Mouse (Mus musculus): Measurements from ENCODE around the gene Unc45a. TPM values are rescaled to one million over a fixed set of nuclear protein-coding genes. Genes with fewer than 3 reads are reported as not detected.

Gene Unc45a
- total and polyA plus RNA-seq, 2 experiments from 2014 or later: 47.8 to 57.8 TPM

DNA sequence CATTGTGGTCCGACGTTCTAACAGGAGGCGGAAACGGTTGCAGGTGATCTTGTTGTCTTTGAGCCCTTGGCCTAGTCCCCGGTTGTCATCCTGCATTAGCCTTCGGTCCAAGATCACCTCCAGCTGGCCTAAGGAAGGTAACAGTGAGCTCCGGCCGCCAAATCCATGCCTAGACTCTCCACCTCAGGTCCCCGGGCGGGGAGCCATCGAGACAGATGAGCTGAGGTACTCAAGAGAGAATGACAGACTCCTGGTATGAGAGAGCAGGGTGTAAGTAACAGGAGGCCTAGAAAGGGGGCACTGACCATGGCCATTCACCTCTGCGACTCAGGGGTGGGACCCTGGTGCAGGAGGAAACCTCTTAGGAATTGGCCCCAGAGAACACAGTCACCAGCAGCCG lies 15.5 kb upstream of the Unc45a start:
- Histone ChIP-seq H3K9me3 (ENCODE audit: low read length) (no peaks in the 10 kb centered on the region), H3K4me3 (ENCODE audit: low read length) (no peak overlapping the region), H3K4me1 (ENCODE audit: insufficient read depth, low read length) (no peaks in the 10 kb centered on the region), H3K36me3 (ENCODE audit: insufficient read depth, low read length) (peaks cover 56% of the 10 kb centered on the region), H3K9ac (replicated peaks; ENCODE audit: low read length) (no peak overlapping the region), H3K27me3 (ENCODE audit: insufficient read depth, low read length) (no peaks in the 10 kb centered on the region), H3K4me2 (ENCODE audit: low read depth, low read length) (no peak overlapping the region), H3K27ac (no peak overlapping the region; the same call in 1 of the 2 replicates)
- WGBS: 87% methylated on average over 13 of the region's 13 CpGs
- ATAC-seq (no peak), DNase-seq (ENCODE audit: low spot score) (no peak)
- TF ChIP-seq CTCF (IDR thresholded peaks at IDR 0.05; ENCODE audit: low read depth): no peak

DNA sequence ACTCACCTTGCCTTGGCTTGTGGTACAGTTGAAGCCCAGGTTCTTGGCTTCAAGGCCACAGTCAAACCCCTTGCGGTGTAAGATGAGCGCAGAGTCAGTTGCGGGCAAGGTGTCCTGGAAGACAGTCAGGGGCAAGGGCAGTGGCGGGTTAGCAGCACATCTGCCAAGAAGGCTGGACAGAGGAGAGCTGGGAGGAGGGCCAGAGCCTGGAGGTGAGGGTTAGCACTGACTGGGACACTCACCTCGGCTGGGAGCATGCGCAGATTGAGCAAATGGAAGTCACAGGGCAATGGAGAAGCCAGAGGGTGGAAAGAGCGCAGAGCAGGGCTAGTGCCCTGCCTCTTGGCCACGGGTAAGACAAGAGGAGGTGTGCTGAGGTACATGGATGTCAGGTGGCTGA lies 12.1 kb upstream of the Unc45a start:
- no peak for TF ChIP-seq CTCF (IDR thresholded peaks at IDR 0.05; ENCODE audit: low read depth)
- 94% methylated on average over 8 of the region's 8 CpGs for WGBS
- H3K9me3 ChIP-seq (ENCODE audit: low read length): no peaks in the 10 kb centered on the region
- peaks cover 42% of the 10 kb centered on the region for H3K36me3 ChIP-seq (ENCODE audit: insufficient read depth, low read length)
- ATAC-seq (no peak), DNase-seq (ENCODE audit: low spot score) (no peak)
- no peak overlapping the region for H3K9ac ChIP-seq (replicated peaks; ENCODE audit: low read length)
- no peak overlapping the region for H3K27ac ChIP-seq
- no peaks in the 10 kb centered on the region for H3K27me3 ChIP-seq (ENCODE audit: insufficient read depth, low read length)
- H3K4me3 ChIP-seq (ENCODE audit: low read length): no peak overlapping the region
- no peak overlapping the region for H3K4me2 ChIP-seq (ENCODE audit: low read depth, low read length)
- H3K4me1 ChIP-seq (ENCODE audit: insufficient read depth, low read length): no peaks in the 10 kb centered on the region

DNA sequence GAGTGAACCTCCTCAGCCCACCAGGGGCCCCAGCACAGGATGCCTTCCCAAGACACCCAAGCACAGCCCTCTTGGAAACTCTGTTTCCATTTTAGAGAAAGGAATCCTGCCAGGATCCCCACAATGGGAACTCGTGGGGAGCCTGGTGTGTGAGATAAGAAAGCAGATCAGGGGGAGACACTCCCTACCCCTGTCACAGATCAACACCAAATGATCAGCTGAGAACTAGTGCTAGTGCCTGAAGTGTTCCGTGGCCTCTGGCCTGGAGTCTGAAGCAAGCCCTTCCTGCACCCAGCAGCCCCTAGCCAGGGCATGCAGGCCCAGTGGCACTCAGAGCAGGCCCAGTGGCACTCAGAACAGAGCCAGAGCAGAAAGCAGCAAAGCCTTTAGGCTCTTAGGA lies 10.0 kb upstream of the Unc45a start:
- TF ChIP-seq CTCF (IDR thresholded peaks at IDR 0.05; ENCODE audit: low read depth): no peak
- 81% methylated on average over 2 of the region's 2 CpGs for WGBS

DNA sequence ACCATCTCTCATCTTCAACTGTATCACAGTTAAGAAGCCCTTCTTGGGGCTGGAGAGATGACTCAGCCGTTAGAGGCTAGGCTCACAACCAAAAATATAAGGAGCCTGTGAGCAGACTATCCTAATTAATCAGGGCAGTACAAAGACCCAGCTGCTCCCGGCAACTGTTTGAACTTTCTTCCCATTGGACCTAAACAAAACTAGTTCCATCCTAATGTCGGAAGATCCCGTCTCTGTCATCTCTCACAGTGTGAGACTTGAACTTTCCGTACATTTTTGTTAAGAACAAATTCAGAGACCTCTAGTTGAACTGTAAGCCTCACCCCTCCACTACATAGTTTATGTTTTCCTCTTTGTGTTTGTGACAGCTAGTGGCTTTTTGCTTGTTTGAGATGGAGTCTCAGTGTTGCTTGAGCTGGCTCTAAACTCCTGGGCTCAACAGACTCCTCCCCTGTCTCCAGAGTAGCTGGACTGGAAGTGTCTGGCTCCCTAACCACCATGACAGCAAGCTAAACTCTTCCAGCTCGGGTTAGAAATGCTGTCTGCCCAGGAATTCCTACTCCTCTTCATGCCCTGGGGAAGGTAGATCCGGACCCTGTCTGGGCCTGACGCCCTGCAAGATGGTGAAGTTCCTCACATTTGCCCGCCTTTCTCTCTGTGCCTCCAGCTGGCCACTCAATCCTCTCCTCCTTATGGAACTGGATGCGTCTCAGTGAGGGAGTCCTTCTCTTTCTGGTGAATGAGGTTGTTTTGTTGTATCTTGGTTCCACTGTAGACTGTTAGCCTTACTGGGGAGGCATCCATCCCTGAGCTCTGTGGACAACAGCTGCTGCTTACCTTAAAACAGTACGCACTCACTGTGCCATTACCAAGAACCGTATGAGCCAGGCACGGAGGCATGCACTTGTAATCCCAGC lies 7.1 kb upstream of the Unc45a start:
- Histone ChIP-seq H3K4me2 (ENCODE audit: low read depth, low read length) (no peak overlapping the region), H3K36me3 (ENCODE audit: insufficient read depth, low read length) (peaks cover 19% of the 10 kb centered on the region; the same call in 1 of the 2 replicates), H3K27me3 (ENCODE audit: insufficient read depth, low read length) (no peaks in the 10 kb centered on the region), H3K9me3 (ENCODE audit: low read length) (no peaks in the 10 kb centered on the region), H3K27ac (peak overlapping the region; percentile 41; the same call in 1 of the 2 replicates), H3K9ac (replicated peaks; ENCODE audit: low read length) (no peak overlapping the region), H3K4me1 (ENCODE audit: insufficient read depth, low read length) (peaks cover 6% of the 10 kb centered on the region; the same call in 1 of the 2 replicates), H3K4me3 (ENCODE audit: low read length) (no peak overlapping the region)
- DNase-seq (ENCODE audit: low spot score) (no peak), ATAC-seq (no peak)
- no peak for TF ChIP-seq CTCF (IDR thresholded peaks at IDR 0.05; ENCODE audit: low read depth)
- WGBS: 60% methylated on average over 13 of the region's 13 CpGs

More for the DNA sequence above, 10.0 kb upstream of the Unc45a start:
- no peaks in the 10 kb centered on the region for H3K9me3 ChIP-seq (ENCODE audit: low read length)
- H3K4me1 ChIP-seq (ENCODE audit: insufficient read depth, low read length): no peaks in the 10 kb centered on the region
- no peak overlapping the region for H3K9ac ChIP-seq (replicated peaks; ENCODE audit: low read length)
- no peak overlapping the region for H3K27ac ChIP-seq
- ATAC-seq: no peak
- H3K4me3 ChIP-seq (ENCODE audit: low read length): no peak overlapping the region
- peaks cover 30% of the 10 kb centered on the region; the same call in 1 of the 2 replicates for H3K36me3 ChIP-seq (ENCODE audit: insufficient read depth, low read length)
- H3K4me2 ChIP-seq (ENCODE audit: low read depth, low read length): no peak overlapping the region
- no peaks in the 10 kb centered on the region for H3K27me3 ChIP-seq (ENCODE audit: insufficient read depth, low read length)
- no peak for DNase-seq (ENCODE audit: low spot score)

DNA sequence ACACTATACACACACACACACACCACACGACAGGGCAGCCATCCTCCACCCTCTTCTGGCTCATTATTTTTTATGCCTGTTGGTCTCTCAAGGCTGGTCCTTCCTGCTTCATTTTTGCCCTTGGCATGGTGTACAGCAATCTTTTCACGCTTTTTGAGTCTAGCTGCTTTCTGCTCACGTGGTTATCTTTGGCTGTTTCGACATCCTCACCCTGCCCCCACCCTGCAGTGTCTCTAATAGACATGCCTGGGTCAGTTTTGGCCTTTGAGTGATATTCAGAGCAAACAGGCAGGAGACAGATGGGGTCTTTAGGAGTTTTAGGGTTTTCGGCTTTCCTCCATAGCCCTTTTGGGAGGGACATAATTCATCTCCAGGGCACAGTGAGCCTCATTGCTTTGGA lies 6.0 kb upstream of the Unc45a start:
- H3K9ac ChIP-seq (replicated peaks; ENCODE audit: low read length): no peak overlapping the region
- no peaks in the 10 kb centered on the region for H3K27me3 ChIP-seq (ENCODE audit: insufficient read depth, low read length)
- peaks cover 6% of the 10 kb centered on the region; the same call in 1 of the 2 replicates for H3K4me1 ChIP-seq (ENCODE audit: insufficient read depth, low read length)
- no peak overlapping the region for H3K4me3 ChIP-seq (ENCODE audit: low read length)
- H3K9me3 ChIP-seq (ENCODE audit: low read length): no peaks in the 10 kb centered on the region
- TF ChIP-seq CTCF (IDR thresholded peaks at IDR 0.05; ENCODE audit: low read depth): no peak
- H3K27ac ChIP-seq: no peak overlapping the region
- no peak for ATAC-seq
- no peak for DNase-seq (ENCODE audit: low spot score)
- peaks cover 15% of the 10 kb centered on the region; the same call in 1 of the 2 replicates for H3K36me3 ChIP-seq (ENCODE audit: insufficient read depth, low read length)
- WGBS: 79% methylated on average over 5 of the region's 5 CpGs
- H3K4me2 ChIP-seq (ENCODE audit: low read depth, low read length): no peak overlapping the region

DNA sequence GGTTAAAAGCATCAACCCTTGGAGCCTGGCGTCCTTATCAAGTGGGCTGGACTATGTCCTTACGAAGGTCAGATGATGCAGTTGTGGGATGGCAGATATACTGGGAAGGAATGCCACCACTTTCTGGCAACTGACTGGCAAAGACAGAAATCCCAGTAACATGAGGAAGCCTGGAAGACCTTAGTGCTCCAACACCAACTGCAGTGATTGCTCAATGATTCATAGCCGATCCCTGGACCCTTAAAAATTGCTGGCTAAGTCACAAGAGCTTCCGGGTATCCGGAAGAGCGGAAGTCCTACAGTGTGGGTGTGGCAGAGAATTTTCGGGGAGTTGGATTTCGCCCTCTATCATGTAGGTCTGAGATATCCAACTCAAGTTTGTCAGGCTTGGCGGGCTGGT lies 5.4 kb upstream of the Unc45a start:
- H3K4me2 ChIP-seq (ENCODE audit: low read depth, low read length): no peak overlapping the region
- DNase-seq (ENCODE audit: low spot score): no peak
- no peak overlapping the region for H3K9ac ChIP-seq (replicated peaks; ENCODE audit: low read length)
- peaks cover 6% of the 10 kb centered on the region; the same call in 1 of the 2 replicates for H3K4me1 ChIP-seq (ENCODE audit: insufficient read depth, low read length)
- no peak for ATAC-seq
- peaks cover 10% of the 10 kb centered on the region; the same call in 1 of the 2 replicates for H3K36me3 ChIP-seq (ENCODE audit: insufficient read depth, low read length)
- H3K27ac ChIP-seq: no peak overlapping the region
- TF ChIP-seq CTCF (IDR thresholded peaks at IDR 0.05; ENCODE audit: low read depth): no peak
- no peaks in the 10 kb centered on the region for H3K9me3 ChIP-seq (ENCODE audit: low read length)
- 97% methylated on average over 9 of the region's 9 CpGs for WGBS
- no peak overlapping the region for H3K4me3 ChIP-seq (ENCODE audit: low read length)
- no peaks in the 10 kb centered on the region for H3K27me3 ChIP-seq (ENCODE audit: insufficient read depth, low read length)

Data from hindbrain, postnatal 0 days (tissue).